Mouse (Mus musculus) limb, embryonic 10.5 days (tissue): ENCODE measurements around the gene Galnt18. TPM values are rescaled to one million over a fixed set of nuclear protein-coding genes. Genes with fewer than 3 reads are reported as not detected.

Experiments
- DNase-seq: peaks from one replicate; pipeline ENCODE4 v3.0.0-alpha.2; 2017; ENCODE audit warnings: low spot score
- H3K27ac ChIP-seq: fragments of 300-500 bp; sonication (generic); 2 replicates; pipeline ENCODE4 v1.5.1; 2016; ENCODE audit warnings: mild to moderate bottlenecking
- H3K27me3 ChIP-seq: fragments of 300-500 bp; sonication (generic); 2 replicates; pipeline ENCODE4 v1.6.1; 2016; ENCODE audit warnings: low read depth, mild to moderate bottlenecking; ENCODE audit not compliant: poor library complexity, severe bottlenecking
- H3K36me3 ChIP-seq: fragments of 300-500 bp; sonication (generic); 2 replicates; pipeline ENCODE4 v1.6.1; 2016; ENCODE audit warnings: mild to moderate bottlenecking, moderate library complexity
- H3K4me1 ChIP-seq: fragments of 300-500 bp; sonication (generic); 2 replicates; pipeline ENCODE4 v1.6.1; 2016
- H3K4me3 ChIP-seq: fragments of 300-500 bp; sonication (generic); 2 replicates; pipeline ENCODE4 v1.5.1; 2016; ENCODE audit warnings: mild to moderate bottlenecking, moderate library complexity
- H3K9me3 ChIP-seq: fragments of 300-500 bp; sonication (generic); replicated peaks from 2 replicates; pipeline ENCODE4 v1.6.1; 2016; ENCODE audit warnings: mild to moderate bottlenecking
- WGBS: fragments of 180-500 bp; shearing (Covaris S2); methylation state at CpG from one replicate; pipeline ENCODE4 v1.1.7; 2016; 5-methylcytosine and 5-hydroxymethylcytosine counted together
- polyA plus RNA-seq: library from polyadenylated mRNA; unstranded; fragments of >200 nt; fragmentation: Nextera tagmentation; extraction: Ambion mirVana; gene quantifications from 2 replicates; pipeline ENCODE4 v1.2.1, GENCODE M21; 2016

Gene Galnt18
- 8.6 and 10.3 TPM in 2 replicates for polyA plus RNA-seq

- H3K27ac ChIP-seq: peak within 1 kb of the TSS; percentile 63
- H3K4me1 ChIP-seq: peaks cover 17% of the 10 kb centered on the region
- under 1% methylated on average over 51 of the region's 52 CpGs for WGBS
- H3K9me3 ChIP-seq: no peaks in the 10 kb centered on the region
- DNase-seq: peak; percentile 92
- H3K27me3 ChIP-seq: peaks cover 45% of the 10 kb centered on the region
- H3K36me3 ChIP-seq: no peaks in the 10 kb centered on the region
- H3K4me3 ChIP-seq: peak within 1 kb of the TSS; percentile 57
Measured at GRCm38 (mm10) chr7:111779504-111780242, at the start of gene Galnt18. Galnt18 (minus strand) TSS chr7:111779977.

GRCm38 (mm10) chr7:111827337-111827736 is 47.6 kb upstream of the Galnt18 start:
- Histone ChIP-seq H3K9me3 (no peaks in the 10 kb centered on the region), H3K4me3 (no peak overlapping the region), H3K4me1 (no peaks in the 10 kb centered on the region), H3K36me3 (no peaks in the 10 kb centered on the region), H3K27me3 (no peaks in the 10 kb centered on the region), H3K27ac (no peak overlapping the region)
- no peak for DNase-seq
- WGBS: 97% methylated on average over 1 of the region's 1 CpGs

- Histone ChIP-seq H3K36me3 (no peaks in the 10 kb centered on the region), H3K9me3 (no peaks in the 10 kb centered on the region), H3K27ac (no peak overlapping the region), H3K4me3 (no peak overlapping the region), H3K4me1 (no peaks in the 10 kb centered on the region), H3K27me3 (no peaks in the 10 kb centered on the region)
- 73% methylated on average over 1 of the region's 1 CpGs for WGBS
- DNase-seq: no peak
Measured at GRCm38 (mm10) chr7:111813093-111813492, 33.3 kb upstream of the Galnt18 start.

DNA sequence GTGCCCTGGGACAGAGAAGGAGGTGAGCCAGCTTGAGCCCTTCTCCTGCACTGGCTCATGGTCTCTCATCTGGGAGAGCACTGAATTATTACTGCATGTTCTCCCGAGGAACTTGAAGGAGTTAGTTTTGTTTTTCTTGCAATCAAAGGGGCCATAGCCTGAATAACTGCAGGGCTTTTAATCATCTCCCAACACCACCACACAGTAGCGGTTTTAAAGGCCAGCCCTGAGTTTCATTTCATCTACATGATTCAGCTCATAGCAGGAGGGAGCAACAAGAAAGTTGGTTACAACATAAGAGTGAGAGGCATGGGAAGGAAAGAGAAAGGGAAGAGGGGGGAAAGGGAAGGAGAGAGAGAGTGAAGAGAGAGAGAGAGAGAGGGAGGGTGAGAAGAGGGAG is 31.3 kb upstream of the Galnt18 start:
- no peak for DNase-seq
- Histone ChIP-seq H3K36me3 (no peaks in the 10 kb centered on the region), H3K4me1 (no peaks in the 10 kb centered on the region), H3K9me3 (no peaks in the 10 kb centered on the region), H3K4me3 (no peak overlapping the region), H3K27me3 (no peaks in the 10 kb centered on the region), H3K27ac (no peak overlapping the region)
- WGBS: 56% methylated on average over 2 of the region's 2 CpGs

- Histone ChIP-seq H3K27ac (no peak overlapping the region), H3K9me3 (no peaks in the 10 kb centered on the region), H3K36me3 (no peaks in the 10 kb centered on the region), H3K4me3 (no peak overlapping the region), H3K27me3 (no peaks in the 10 kb centered on the region), H3K4me1 (no peaks in the 10 kb centered on the region)
- 70% methylated on average over 3 of the region's 3 CpGs for WGBS
- DNase-seq: no peak
Measured at GRCm38 (mm10) chr7:111809796-111810195, 30.0 kb upstream of the Galnt18 start.

GRCm38 (mm10) chr7:111806083-111806482 is 26.3 kb upstream of the Galnt18 start:
- H3K27me3 ChIP-seq: no peaks in the 10 kb centered on the region
- 93% methylated on average over 1 of the region's 1 CpGs for WGBS
- DNase-seq: no peak
- H3K27ac ChIP-seq: no peak overlapping the region
- no peak overlapping the region for H3K4me3 ChIP-seq
- H3K4me1 ChIP-seq: 0 out of 2 replicates have a peak, but pooled peaks cover 5% of the 10 kb centered on the region
- H3K36me3 ChIP-seq: no peaks in the 10 kb centered on the region
- no peaks in the 10 kb centered on the region for H3K9me3 ChIP-seq

- H3K36me3 ChIP-seq: no peaks in the 10 kb centered on the region
- no peaks in the 10 kb centered on the region for H3K27me3 ChIP-seq
- no peaks in the 10 kb centered on the region for H3K9me3 ChIP-seq
- H3K4me3 ChIP-seq: no peak overlapping the region
- no peak overlapping the region for H3K27ac ChIP-seq
- WGBS: 87% methylated on average over 4 of the region's 4 CpGs
- 0 out of 2 replicates have a peak, but pooled peaks cover 7% of the 10 kb centered on the region for H3K4me1 ChIP-seq
- no peak for DNase-seq
Measured at GRCm38 (mm10) chr7:111804646-111805045, 24.9 kb upstream of the Galnt18 start.

DNA sequence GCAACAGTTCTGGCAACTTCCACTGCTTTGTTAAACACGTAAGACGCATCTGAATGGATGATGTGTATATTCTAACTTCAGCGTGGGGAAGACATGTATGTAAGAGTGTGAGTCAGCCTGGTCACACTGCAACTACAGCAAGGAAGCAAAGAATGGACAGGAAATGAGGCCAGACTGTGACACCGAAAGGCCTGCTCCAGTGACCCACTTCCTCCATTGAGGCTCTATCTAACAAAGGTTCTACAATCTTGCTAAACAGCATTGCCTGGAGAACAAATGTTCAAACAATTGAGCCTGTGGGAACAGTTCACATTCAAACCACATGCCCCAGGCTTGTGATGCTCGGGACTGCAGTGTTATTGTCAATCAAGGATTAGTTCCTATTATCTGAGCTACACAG is 21.0 kb upstream of the Galnt18 start:
- Histone ChIP-seq H3K27me3 (no peaks in the 10 kb centered on the region), H3K4me3 (no peak overlapping the region), H3K36me3 (no peaks in the 10 kb centered on the region), H3K9me3 (no peaks in the 10 kb centered on the region), H3K27ac (no peak overlapping the region), H3K4me1 (0 out of 2 replicates have a peak, but pooled peaks cover 7% of the 10 kb centered on the region)
- 91% methylated on average over 5 of the region's 5 CpGs for WGBS
- DNase-seq: no peak

GRCm38 (mm10) chr7:111800120-111800519 is 20.3 kb upstream of the Galnt18 start:
- Histone ChIP-seq H3K27me3 (no peaks in the 10 kb centered on the region), H3K27ac (no peak overlapping the region), H3K9me3 (no peaks in the 10 kb centered on the region), H3K36me3 (no peaks in the 10 kb centered on the region), H3K4me1 (0 out of 2 replicates have a peak, but pooled peaks cover 7% of the 10 kb centered on the region), H3K4me3 (no peak overlapping the region)
- DNase-seq: no peak
- WGBS: 89% methylated on average over 5 of the region's 5 CpGs

GRCm38 (mm10) chr7:111799021-111799420 is 19.2 kb upstream of the Galnt18 start:
- Histone ChIP-seq H3K9me3 (no peaks in the 10 kb centered on the region), H3K36me3 (no peaks in the 10 kb centered on the region), H3K4me1 (0 out of 2 replicates have a peak, but pooled peaks cover 7% of the 10 kb centered on the region), H3K4me3 (no peak overlapping the region), H3K27me3 (no peaks in the 10 kb centered on the region), H3K27ac (no peak overlapping the region)
- WGBS: 89% methylated on average over 5 of the region's 5 CpGs
- no peak for DNase-seq

DNA sequence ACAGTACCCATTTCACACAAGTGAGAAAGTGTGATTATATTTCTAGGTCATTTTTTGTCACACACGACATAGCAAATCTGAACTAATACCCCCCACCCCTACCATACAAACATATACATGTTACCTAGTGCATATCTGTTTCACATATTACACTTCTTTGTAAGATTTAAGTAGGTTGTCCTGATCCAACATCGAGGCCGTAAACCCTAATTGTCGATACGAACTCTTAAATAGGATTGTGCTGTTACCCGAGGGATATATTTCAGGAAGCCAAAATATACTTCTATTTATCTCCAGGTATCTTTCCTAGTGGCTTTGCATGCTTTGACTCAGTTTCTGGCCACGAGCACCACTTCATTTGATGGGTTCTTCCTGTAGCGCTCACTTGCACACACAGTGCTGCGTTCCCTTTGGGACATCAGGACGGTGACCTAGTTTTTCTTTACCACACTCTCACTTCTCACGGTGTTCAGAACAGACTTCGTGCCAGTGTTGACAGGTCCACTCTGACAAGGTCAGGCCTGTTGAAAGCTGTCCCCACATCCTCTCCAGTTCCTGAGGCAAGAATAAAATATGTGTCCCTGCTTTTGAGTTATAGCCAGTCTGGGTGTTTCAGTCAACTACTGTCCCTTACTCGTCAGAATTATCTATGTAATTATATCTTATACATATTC is 17.7 kb upstream of the Galnt18 start:
- no peaks in the 10 kb centered on the region for H3K27me3 ChIP-seq
- no peaks in the 10 kb centered on the region for H3K36me3 ChIP-seq
- 90% methylated on average over 13 of the region's 13 CpGs for WGBS
- 0 out of 2 replicates have a peak, but pooled peaks cover 7% of the 10 kb centered on the region for H3K4me1 ChIP-seq
- H3K4me3 ChIP-seq: no peak overlapping the region
- no peak for DNase-seq
- no peaks in the 10 kb centered on the region for H3K9me3 ChIP-seq
- no peak overlapping the region for H3K27ac ChIP-seq

DNA sequence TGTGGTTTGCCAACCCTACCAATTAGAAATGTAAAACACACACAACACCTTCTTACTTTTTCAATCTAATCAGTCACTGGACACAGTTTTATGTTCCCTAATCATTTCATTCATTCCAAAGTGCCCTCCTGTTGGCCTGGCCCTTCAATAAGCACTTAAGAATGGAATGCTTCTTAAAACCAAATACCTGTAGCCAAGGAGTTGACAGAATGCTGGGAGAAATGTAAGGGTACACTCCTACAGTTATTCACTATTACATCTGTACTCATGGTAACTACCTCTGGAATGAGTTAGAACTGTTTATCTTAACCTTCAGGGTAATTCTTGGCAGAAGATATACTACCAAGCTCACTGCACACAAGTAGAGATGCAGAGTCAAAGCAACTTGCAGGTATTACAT is 15.3 kb upstream of the Galnt18 start:
- Histone ChIP-seq H3K36me3 (no peaks in the 10 kb centered on the region), H3K4me3 (no peak overlapping the region), H3K4me1 (no peaks in the 10 kb centered on the region), H3K27ac (no peak overlapping the region), H3K27me3 (no peaks in the 10 kb centered on the region), H3K9me3 (no peaks in the 10 kb centered on the region)
- no peak for DNase-seq

DNA sequence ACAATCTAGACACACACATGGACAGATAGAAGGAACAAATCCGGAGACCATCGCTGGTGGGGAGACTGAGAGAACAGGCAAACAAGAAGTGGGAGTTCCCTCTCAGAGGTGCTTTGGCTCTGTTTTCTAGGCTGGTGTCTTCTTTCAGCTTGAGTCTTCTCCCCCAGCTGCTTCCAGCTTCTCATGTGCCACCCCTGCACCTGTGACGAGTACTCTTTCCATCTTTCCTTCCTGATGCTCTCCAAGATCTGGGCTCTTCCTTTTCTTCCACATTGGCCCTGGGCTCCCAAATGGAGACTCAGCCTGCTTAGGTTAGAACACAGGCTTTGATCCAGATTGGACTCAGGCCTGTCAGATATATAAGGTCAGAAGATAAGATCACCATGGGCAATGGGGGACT is 12.4 kb upstream of the Galnt18 start:
- H3K4me1 ChIP-seq: no peaks in the 10 kb centered on the region
- no peaks in the 10 kb centered on the region for H3K36me3 ChIP-seq
- no peaks in the 10 kb centered on the region for H3K9me3 ChIP-seq
- WGBS: 95% methylated on average over 3 of the region's 3 CpGs
- no peak for DNase-seq
- H3K4me3 ChIP-seq: no peak overlapping the region
- no peaks in the 10 kb centered on the region for H3K27me3 ChIP-seq
- no peak overlapping the region for H3K27ac ChIP-seq
